Mouse (Mus musculus): Measurements from ENCODE around the gene Egr2.

Gene Egr2

DNA sequence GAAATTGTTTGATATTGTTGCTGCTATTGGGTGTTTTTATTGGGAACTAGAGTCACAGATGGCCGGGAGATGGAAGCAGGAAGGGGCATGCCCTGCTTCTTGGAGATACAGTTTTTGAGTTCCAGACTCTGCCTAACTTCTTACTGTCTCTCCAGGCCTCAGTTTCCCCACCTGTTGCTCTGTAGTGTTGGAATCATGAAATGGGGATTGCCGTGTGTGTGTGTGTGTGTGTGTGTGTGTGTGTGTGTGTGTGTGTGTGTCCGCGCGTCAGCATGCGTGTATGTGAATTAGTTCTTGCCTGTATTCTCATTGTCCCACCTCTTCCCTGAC, 4.1 kb downstream of the Egr2 start:
- no peak for DNase-seq

DNA sequence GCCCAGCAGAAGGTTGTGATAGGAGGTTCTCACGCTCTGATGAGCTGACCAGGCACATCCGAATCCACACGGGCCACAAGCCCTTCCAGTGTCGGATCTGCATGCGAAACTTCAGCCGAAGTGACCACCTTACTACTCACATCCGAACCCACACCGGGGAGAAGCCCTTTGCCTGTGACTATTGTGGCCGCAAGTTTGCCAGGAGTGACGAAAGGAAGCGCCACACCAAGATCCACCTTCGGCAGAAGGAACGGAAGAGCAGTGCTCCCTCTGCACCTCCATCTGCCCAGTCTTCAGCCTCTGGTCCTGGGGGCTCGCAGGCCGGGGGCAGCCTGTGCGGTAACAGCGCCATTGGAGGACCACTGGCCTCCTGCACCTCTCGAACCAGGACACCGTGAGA, 5.3 kb downstream of the Egr2 start:
- no peak for DNase-seq

DNA sequence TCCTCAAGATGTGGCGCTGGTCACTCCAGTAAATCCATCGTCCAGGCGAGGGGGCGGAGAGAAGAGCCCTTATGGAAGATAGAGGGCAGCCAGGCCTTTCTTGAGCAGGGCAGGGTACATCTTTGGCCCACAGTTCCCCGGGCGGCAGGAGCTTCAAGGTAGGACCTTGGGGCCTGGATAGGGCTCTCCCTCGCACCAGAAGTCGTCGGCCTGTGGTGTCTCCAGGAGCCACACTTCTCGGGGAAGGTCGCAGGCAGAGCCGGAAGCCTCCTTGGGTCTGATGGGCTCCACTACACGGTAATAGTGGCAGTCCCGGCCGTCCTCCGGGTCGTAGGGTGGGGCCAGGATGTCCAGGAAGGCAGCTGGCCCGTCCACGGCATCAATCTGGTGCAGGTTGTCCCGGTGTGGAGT, 12.6 kb downstream of the Egr2 start:
- DNase-seq = peak; percentile 36

DNA sequence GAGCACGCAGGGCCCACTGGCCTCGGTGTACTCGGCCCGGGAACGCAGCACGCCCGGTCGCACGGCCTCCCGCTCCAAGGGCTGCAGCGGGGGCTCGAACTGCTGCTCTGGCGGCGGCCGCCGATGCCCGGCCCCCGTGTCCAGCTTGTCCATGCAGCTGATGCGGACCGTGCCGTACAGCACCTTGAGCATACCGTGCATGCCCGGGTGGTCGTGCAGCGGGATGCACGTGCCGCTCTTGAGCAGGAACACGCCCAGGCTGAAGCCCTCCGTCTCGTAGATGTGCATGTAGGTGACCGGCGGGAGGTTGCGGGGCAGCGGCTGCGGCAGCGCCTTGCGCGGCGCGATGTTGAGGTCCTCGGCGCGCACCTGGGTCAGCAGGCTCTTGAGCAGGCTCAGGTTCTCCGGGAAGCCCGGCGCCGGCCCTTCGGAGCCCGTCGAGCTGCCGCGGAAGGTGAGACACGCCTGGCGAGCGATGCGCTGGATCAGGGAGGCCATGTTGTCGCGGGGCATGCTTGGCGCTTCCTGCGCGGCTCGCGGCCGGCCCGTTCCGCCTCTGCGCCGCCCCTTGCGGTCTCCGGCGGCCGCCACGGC, 13.1 kb downstream of the Egr2 start:
- peak; percentile 43 for DNase-seq

DNA sequence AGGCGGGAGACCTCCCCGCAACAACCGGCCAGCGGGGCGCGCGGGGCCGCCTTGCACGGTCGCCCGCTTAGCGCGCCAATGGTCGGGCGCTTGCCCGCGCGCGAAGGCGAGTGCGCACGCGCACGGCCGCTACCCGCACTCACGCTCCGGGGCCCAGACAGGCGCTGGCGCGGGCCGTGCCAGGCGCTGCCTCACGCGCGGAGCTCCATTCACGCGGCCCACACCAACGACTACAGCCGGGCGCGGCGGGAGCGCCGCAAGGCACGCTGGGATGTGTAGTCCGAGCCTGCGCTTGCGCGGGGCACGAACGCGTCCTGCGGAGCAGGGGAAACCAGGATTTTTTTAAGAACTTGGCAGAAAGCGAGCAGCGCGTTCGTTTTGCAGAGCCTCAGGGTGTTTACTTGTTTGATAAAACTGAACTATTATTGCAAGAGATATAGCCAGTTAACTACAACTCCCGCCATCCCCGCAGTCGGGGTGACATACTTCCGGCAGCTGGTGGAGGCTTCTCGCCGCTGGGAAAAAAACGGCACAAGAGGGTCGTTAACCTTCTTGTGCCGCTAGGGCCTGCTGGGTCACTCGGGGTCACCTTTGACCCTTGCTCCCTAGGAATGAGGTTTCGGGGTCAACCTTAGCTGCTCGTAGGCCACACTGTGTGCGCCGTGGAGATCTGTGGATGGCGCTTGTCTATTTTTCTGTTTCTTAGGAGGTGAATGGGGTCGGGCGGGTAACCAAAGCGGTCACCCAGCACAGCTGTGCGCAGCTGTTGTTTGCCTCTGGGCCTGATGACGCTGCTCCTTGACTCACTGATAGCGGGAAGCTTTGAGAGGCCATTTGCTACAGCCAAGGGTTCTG, 13.8 kb downstream of the Egr2 start, which contains the start of gene Ado:
Gene Ado (minus strand): TSS at position 79 of the 855 bp plus-strand sequence.
- peak; percentile 89 for DNase-seq

DNA sequence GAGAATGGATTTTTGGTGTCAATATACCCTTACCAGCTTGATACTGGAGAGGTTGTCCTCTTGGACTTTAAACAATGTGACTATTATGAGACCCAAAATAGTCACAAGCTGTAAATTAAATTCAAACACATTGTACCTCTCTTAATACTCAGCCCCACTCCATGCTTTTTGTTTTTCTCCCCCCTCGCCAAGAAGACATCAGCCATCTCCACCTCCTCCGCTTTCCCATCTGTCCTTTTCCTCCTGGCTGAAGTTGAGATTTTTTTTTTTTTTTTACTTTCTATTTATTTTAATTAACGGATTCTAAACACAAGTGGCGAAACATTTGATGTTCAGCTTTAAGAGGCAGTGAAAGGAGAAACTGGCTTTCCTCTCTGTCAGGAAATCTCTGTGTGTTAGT, 22.8 kb downstream of the Egr2 start:
- no peak for DNase-seq

DNA sequence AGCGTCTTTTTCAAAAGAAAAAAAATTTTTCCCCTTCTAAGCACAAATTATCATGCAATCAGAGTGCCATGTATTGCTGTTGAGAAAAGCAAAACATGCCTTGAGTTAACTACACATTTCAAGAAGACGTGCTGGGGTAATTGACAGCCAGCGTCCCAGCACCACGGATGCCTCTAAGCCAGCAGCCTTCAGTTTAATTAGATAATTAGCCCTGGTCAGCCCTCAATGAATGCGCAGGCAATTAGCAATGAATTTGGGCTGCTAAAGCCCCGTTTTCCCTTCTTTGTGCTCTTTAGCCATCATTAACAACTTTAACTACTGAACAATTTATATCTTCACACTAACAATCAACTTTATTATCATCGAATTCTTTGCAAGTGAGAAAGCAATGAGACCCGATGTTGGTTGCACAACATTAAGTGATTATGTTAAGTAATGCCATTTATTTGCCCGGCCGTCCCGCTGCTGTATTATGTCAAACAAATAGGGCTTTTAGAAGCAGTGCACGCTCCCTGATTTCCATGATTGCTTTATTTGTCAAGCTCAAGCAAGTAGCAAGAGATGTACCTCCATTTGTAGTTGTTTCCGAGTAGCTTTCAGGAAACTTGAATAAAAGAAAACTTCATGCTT, 24.6 kb downstream of the Egr2 start:
- no peak for DNase-seq

DNA sequence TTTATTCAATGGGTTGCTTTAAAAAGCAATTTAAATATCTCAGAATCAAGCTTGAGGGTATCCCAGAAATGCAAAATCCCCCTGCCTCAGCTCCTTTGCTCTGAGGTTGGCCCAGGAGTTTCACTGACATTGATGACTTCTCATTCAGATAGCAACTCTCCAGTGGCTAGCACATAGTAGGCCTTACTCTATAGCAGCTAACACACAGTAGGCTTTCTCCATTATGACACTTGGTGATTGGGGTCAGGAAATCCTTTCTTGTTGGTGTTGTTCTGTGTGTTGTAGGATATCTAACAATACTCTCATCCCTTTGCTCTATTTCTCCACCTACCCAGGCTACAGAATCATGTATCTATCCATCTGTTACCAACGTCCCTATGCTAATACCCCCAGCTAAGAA, 25.9 kb downstream of the Egr2 start:
- no peak for DNase-seq

DNA sequence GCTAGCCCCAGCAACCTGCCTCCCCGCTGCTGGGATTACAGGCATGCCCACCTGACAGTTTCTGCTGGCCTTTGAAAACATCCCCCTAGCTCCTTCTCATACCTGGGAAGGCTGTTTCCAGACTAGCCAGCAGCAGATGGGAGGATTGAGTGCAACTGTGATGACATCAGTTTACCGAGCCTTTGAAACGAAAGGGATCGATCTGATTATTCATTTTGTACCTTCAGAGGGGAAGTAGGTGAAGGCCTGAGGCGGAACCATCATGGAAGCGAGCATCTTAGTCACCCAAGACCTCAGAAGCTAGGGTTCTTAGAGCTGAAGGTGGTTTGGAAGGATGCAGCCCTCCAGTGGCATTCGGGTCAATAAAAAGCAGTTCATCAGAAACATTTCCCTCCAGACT, 29.2 kb downstream of the Egr2 start:
- no peak for DNase-seq

DNA sequence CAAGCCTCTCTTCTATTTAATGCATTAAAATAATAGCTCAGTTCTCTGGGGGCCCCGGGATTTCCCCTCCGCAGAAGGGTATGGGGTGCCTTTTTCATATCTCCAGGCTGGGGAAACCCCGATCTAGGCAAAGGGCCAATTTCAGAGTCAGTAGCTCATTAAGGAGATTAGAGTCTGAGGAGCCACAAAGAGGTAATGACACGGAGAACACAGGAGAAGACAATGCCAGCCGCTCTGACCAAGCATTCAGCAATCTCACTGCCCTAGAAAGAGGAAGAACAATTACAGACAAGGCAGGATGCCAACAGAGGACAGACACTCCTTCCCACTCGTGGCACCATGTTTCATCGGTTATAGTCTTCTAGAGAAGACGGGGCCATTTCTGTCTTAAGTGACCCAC, 30.8 kb downstream of the Egr2 start:
- DNase-seq = peak; percentile 42

DNA sequence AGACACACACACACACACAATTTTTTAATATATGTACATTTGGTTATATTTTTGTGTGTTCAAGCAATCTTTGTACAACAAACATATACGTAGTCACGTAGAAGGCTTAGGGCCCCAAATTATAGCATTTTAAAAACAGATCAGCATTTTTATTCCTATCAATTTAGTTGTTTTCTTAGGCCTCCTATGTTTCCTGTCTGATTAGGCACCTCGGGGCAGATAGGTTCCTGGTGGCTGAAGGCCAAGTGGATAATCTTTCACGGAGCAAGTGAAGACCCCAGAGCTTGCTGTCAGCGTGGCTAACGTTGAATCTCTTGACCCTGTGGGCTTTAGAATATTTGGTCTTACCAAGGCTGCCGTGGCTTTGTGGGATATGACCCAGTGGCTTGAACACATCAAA, 34.3 kb downstream of the Egr2 start:
- no peak for DNase-seq

DNA sequence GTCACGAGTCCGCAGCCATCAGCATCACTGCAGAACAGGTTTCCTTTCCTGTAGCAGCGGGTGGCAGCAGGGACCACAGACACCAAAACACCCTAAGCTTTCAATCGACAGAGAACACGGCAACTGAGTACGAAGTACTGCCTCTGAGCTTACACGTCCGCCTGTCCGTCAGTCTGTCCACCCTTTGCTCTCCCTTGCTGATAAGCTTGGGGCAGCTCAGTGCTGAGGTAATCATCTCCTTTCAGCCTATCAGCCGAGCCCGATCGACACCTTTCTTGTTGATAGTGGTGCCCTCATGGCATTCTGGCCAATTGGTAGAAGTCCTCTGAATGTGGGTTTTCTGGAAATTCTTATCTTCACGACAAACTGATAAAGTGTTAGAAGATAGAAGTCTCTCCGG, 36.2 kb downstream of the Egr2 start:
- no peak for DNase-seq

DNA sequence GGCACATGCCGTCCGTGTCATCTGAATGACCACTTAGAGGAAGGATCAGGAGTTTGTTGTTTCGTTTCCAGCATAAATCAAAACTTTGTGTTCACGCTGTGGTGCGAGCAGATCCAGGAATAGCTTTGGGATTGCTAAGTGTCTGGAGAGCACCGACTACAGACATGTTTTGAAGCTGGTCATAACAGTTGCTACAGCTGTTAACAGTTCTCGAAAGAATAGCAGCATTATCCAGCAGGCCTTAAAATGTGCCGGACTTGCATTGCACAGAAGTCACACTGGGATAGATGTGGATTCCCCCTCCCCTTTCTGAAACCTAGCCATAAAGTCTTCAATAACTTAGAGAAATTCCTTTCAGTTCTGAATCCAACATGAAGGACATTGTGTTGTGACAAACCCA, 38.0 kb downstream of the Egr2 start:
- DNase-seq = no peak

DNA sequence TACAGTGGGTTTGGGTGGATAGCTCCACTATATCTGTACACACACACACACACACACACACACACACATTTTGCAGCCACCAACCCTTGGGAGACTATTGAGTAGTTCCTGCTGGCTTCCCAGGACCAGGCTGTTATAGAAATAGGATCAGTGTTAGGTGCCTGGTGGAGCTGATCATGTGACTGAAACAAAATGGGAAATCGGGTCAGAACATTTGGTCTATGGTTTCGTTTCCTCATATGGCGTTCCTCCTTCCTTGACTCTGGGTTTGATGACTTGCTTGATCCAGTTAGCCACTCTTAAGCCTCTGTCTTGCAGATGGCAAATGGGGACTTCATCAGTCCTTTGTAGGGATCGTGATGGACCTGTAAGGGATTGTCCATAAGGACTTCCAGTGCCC, 44.6 kb downstream of the Egr2 start:
- DNase-seq = peak; percentile 25

DNA sequence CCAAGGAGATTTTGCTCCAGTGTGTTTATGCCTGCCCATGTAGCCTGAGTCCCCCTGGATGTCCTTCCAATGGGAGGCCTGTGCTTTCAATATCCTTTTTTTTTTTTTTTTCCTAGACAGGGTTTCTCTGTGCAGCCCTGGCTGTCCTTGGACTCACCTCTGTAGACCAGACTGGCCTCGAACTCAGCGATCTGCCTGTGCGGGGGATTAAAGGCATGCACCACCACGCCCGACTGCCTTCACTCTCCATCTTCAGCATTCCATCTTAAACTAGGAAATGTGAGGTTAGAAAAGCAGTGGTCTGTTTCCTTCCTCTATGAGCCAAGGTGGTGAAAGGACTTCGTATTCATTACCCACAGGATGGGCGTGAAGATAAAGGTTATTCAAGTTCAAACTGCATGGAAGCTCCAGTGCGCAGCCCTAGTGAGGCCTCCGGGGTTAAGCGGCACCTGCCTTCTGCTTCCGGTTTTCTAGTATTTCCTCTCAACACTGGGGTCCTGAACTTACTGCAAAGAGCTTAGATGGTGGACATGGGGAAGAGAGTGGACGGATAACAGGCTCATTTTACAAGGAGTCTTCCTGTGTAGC, 46.5 kb downstream of the Egr2 start:
- peak; percentile 7 for DNase-seq

DNA sequence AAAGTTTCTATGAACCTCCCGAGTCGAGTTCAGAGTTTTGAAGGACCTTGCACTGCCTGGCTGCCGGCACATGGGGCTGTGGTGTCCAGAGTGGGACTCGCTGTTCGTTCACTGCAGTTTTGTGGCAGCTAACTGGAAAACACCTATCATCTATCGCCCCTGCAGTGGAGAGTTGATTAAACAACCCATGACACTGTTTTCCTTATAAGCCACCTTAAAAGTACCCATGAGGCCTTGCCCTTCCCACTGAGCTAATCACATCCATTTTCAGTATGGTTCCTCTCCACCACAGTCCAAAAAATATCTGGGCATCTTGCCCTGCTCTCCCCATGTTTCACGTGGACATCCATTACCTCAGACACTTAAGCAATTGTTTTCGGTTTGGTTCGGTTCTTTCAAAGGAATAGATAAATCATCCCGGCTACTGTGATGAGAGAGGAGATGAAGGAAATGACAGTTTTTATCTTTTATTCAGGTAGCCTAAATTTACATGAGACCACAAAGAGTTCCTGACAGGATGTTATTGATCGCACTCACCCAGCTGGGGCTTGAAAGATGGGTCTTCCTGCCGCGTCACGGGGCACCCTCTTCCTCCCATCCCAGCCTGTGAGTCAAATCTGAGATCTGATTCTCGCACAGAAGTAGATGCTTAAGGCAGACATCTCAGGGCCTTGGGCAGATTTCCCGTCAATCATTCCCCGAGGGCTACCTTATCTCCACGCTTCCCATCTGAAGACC, 50.8 kb downstream of the Egr2 start:
- DNase-seq = no peak

Measured in lung, postnatal 36 days (tissue).